Mouse (Mus musculus) spleen, adult 2 months (tissue): ENCODE results near the gene Oat.

Experiments
- CTCF ChIP-seq: fragments of 200-500 bp; IDR thresholded peaks from 2 replicates; pipeline ENCODE4 v1.5.1; 2011; ENCODE audit warnings: mild to moderate bottlenecking, inconsistent platforms; ENCODE audit not compliant: insufficient read depth, insufficient read length, insufficient replicate concordance; ENCODE audit errors: extremely low read depth
- POLR2A ChIP-seq: fragments of 200-500 bp; IDR thresholded peaks from 2 replicates; pipeline ENCODE4 v1.6.1; 2011; ENCODE audit warnings: low read depth, low read length, inconsistent platforms

DNA sequence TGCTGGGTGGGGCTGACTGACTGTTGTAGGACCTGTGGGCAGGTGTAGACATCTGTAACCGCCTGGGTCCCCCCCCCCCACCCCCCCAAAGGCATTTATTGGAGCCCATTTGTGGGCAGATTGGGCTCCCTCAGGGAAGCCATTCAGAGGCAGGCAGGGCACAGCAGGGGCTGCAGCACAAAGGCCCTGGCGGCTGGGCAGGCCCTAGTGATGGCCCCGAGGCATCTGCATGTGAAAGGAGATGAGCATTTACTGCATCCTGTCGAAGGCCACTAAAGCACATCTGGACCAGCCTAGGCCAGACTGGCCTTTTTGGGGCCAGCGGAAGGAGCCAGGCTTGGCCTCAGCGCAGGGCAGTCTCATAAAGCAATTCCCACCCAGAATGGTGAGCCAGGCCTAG is 40.2 kb upstream of the Oat start:
- TF ChIP-seq CTCF (no peak), POLR2A (no peak)
